Mouse (Mus musculus) T-helper 2 cell (primary cell): Measurements from ENCODE around the gene Cenpb.

ENCODE experiments used
- in situ Hi-C: fragments of 300-600 bp; cut with MboI, MseI; formaldehyde crosslinking; loops from one replicate; pipeline ENCODE4 v1.15.1; 2025; ENCODE audit warnings: high pct_unique_total_duplicates

Cenpb gene

DNA sequence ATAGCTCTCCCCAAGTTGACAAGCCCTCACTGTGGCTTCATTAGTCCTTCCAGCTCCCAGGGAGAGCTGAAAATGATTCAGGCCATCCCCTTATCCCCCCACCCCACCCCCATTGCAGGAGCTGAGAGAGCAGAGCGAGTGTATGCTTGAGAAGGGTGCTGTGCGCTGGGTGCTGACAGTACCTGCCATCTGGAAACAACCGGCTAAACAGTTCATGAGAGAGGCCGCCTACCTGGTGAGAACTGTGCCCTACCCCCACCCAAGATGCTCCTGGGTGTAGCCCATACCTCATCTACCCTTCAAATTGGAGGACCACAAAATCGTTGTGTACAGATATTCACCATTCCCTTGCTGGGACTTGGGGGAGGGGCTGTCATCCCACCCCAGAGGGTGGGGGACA lies 40.6 kb downstream of the Cenpb start:
- in situ Hi-C loops, result no loop called here

DNA sequence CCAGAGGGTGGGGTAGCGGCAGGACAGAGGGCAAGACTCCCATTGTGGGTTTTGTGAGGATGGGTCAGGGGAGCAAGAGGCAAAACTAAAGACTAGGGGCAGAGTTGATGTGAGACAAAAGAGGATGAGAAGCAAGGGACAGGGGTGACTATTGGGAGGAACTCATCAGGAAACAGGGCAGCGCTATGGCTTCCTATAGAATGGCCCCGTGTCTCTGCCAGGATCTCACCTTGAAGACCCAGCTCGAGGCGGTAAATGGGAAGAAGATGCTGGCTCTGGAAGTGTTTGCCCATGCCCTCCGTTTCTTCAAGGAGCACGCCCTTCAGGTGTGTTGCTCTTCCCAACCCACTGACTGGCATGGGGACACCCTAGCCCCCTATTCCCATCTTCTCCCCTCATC lies 41.1 kb downstream of the Cenpb start:
- in situ Hi-C loops, result no loop called here

DNA sequence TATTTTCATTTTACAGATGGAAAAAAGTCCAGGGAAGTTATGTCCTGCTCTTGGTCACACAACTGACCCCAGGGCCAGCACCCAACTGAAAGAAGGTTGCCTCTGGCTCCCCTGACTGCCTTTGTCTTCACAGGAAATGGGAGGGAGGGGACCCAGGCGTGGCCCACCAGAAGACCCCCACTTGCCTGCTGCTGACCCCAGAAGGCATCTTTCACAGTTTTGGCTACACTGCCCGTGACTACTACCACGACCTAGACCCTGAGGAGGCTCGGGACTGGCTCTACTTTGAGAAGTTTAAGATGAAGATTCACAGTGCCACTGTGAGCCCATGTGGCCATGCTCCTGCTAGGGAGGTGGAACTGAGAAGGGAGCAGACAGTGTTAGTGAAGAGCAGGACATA lies 41.6 kb downstream of the Cenpb start:
- in situ Hi-C loops, result no loop called here

DNA sequence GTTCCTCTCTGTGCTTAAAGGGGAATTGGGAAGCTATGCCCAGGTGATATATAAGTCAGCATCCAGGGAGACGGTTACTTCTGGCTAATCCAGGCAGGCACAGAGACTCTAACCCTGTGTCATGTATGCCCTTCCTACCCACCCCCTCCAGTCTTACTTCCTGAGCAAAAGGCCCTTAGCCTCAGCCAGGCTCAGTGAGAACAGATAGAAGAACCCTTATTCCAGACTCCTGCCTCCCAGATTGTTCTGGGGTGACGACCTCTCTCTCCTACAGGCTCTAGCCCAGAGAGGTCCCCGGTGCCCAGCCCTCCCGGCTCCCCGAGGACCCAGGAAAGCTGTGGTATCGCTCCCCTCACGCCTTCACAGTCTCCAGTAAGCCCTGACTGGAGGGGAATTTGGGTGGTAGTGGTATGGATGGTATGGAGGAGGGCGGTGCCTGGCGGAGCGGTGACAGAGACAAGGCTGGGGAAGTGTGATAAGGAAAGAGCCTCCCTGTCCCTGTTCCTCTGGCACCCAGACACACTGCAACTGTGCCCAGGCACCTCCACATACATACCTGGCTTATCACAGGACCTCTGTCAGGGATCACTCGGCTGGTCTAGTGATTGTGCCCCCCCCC lies 44.2 kb downstream of the Cenpb start:
- in situ Hi-C loops, result no loop called here

DNA sequence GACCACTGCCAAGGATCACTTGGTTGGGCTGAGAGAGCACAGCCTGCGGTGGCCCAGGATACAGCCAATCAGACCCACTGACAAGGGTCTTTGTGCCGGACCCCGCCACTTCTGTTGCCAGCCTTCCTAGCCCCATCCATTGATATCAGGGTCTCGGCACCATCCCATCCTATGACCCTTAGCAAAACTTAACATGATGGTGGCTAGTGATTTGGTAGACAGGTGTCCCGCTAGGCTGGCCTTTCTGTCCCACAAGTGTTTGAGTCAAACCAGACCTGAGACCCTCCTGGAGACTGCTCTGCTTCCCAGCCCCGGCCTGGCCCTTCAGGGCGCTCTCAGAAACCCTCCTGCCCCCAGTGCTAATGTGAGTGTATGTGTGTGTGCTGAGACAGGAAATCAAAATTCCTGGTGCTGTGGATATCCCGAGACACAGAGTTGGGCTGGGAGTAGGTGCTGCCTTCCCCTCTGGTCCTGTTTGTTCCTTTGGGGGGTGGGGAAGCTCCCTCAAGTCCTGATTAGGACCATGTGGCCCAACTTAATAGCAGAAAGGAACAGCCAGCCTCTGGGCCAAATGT lies 45.0 kb downstream of the Cenpb start:
- in situ Hi-C loops, result no loop called here

DNA sequence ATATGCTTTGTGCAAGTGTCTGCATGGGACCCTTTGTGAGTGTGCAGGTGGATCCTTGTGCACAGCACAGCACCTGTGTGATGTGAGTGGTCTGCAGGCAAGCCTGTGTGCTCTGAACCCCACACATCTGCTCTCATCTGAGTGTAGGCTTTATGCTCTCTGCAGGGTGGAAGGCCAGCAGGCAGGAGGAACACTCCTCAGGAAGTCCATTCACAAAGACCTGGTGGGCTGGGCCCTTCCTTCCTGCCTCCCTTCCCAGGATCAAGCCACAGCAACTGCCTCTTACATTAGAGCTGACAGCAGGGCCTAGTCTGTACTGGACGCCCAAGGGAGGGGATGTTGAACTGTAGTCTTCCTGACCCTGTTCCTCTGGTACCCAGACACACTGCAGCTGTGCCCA lies 45.5 kb downstream of the Cenpb start:
- in situ Hi-C loops, result no loop called here

DNA sequence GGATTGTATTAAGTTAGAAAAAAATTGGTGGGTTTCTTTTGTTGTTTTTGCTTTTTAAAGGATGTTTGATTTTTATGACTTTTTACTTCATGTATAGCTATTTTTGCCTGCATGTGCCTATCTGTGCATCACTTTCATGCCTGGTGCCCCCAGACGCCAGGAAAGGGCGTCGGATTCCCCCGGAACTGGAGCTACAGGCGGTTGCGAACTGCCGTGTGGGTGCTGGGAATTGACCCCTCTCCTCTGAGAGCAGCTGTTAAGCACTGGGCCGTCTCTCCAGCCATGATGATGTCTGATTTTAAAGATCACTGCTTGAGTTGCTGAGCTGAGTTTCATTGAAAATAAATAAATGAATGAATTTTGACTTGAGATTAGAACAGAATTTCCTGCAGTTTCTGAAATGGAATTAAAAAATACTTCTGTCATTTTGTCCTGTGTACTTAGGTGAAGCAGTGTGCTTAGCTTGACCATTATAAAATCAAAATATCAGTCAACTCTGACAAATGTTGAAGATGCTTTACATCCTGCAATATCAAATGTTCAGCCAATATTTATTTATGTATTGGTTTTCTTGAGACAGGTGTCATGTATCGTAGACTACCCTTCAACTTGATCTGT lies 46.8 kb downstream of the Cenpb start, which contains the start of gene Gm11037:
Gm11037 (plus strand) TSS at position 568 of the 618 bp plus-strand sequence.
- in situ Hi-C loops, result no loop called here

DNA sequence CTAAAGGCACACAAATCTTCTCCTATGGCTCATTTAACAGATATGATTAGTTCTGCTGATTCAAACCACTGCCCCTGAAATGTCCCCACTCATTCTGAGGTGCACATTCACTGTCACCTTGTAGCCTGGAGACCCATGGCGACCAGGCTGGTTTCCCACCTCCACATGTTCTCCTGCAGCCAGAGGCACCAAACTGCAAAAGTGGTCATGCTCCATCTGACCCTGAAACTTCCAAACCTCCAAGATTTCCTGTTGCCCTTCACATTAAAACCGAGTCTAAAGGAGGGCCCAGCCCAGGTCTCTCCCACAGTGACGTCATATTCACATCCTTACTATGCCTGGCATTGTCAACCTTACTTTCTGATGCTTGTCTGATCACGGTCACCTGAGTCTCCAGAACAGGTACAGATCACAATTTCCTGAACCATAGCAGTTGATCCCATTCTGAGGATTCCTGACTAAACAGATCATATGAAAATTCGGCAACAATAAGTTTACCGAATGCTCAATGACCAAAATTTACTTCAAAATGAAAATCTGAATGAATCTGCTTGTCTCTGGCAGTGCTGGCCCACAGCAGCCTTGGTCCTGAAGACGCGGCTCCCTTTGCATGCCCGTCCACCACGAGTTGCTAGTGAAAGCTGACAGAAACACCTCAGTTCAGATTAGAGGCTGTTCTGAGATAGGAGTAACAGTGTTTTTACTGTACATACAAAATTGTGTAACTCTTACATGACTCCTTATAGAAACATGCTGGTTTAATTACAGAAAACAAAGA lies 47.6 kb downstream of the Cenpb start:
- in situ Hi-C loops, result no loop called here

DNA sequence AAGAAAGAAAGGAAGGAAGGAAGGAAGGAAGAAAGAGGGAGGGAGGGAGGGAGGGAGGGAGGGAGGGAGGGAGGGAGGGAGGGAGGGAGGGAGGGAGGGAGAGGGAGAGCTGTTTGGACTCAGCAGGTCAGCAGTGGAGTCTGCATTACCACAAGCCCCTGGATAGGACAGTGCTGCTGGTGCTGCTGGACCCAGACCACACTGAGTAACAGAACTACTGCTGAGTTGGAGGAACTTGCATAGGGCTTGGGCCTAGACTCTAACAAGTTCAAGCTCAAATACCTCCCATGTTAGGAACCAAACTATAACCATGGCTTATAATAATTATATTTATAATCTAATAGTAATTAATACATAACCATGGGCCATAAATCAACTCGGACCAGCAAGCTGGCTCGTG lies 49.0 kb downstream of the Cenpb start:
- in situ Hi-C loops, result no loop called here

DNA sequence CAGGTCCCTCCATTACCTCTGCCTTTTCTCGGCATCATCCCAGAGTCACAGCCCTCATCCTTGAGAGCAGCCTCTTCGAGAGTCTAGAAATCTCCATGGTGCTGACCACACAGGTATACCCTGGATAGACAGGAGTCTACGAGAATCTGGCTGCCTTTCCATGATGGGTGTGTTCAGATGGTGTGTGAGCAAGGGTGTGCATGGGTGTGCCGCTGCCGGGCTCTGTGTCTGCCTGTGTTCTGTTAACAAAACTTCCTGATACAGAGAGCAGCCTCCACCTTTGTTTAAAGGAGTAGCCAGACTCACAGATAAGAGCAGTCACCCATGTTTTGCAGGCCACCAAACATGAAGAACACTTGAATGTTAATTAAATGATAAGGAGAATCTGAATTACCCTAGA lies 50.0 kb downstream of the Cenpb start:
- in situ Hi-C loops, result no loop called here

DNA sequence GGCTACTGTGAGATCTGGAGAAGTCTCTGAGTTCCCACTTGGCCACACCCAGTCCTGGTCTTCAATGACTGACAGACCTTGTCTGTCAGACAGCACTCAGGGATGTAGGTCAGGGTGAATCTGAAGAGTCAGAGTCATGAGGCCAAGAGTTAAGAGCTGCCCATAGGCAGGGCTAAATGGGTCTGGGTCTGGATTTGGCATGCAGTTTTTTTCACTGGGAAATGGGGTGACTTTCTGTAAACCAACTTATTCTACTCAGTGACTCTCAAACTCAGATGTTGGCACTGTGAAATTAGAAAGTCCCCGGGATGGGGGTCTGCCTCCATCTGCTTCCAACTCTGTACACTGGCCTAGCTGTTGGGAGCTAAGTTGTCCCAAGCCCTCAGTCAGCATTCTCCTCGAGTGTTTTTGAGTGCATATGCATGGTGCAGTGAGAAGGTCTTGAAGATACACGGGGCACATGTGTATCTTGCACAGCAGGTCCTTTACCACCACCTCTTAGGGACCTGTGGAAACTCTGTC lies 51.2 kb downstream of the Cenpb start:
- in situ Hi-C loops, result no loop called here

DNA sequence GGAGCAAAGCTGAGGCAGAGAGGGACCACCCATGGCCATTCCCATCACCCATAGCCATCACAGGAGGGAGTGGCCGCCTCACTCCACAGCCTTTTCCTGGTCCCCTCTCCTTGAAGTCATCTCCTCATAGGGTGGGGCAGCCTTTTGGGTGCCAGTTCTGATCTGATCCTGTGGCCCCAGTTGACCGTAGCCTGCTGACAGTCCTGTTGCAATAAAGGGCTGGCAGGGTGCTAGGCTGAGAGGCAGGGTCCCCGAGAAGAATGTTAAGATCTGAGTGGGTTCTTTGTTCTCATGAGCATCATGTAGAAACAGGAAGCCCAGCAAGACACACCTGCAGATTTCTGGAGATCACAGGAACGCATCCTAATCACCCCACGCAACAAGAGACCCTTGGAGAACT lies 51.7 kb downstream of the Cenpb start:
- in situ Hi-C loops, result no loop called here

DNA sequence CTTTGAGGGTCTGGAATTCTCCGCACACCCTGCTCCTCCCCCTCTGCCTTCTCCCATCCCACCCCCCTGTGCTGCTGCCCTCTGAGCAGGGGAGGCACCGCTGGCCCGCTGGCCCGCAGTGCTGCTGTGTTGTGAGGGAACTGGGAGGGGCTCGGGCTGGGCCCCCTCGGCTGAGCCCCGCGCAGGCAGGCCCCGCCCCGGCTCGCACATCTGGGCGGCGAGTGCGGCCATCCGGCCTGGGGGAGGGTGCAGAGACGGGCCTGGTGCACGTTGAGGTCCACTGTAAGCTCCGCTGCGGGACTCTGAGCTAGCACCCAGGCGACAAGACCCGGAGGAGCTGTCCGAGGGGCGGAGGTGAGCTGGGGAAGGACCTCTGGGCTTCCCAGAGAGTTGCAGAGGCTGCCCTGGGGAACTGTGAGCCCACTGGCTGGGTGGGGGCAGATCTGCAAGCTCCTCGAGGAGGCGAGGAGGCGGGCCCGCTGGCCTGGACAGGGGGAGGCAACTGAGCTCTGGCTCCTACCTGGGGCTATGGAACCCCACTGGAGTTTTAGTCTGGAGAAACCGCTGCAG lies 52.6 kb downstream of the Cenpb start, which contains the start of gene Hspa12b:
Hspa12b (plus strand) TSS at position 120 of the 570 bp plus-strand sequence.
- in situ Hi-C loops, result no loop called here

DNA sequence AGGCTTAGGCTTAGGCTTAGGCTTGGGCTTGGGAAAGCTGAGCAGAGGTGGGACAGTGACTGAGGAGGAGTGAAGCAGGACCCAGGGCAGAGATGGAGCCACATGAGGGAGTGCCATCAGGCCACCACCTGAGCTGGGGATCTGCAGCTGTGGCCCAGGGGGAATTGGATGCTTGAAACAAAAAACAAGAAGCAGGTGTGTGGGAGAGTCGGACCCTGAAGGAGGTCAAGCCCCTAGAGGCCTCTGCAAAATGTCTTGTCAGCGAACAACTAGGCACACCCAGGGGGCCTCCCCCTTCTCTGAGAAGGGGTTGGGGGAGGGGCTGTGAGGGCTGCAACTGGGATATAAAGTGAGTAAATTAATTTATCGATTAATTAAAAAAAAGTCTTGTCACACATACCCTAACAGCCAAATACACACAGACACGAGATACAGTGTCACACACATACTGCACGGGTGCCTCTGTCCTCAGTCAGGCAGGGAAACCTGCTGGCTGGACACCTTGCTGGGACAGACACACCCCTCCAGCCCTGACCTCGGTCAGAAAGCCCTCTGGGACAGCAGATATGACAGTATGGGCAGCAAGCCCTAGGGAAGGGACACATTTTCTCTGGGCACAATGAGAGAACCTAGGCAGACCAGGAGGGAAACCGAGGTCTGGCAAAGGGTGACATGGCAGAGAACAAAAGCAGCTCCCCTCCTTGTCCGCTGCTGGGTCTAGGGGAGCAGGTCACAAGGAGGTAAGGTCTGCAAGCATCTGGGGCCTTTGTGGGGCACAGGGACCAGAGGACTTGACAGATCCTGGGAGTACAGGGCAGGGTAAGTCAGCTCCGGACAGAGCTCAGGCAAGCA lies 53.7 kb downstream of the Cenpb start:
- in situ Hi-C loops, result no loop called here
